ENCODE assay signal across 21 mouse cellular contexts in the genomic region with DNA sequence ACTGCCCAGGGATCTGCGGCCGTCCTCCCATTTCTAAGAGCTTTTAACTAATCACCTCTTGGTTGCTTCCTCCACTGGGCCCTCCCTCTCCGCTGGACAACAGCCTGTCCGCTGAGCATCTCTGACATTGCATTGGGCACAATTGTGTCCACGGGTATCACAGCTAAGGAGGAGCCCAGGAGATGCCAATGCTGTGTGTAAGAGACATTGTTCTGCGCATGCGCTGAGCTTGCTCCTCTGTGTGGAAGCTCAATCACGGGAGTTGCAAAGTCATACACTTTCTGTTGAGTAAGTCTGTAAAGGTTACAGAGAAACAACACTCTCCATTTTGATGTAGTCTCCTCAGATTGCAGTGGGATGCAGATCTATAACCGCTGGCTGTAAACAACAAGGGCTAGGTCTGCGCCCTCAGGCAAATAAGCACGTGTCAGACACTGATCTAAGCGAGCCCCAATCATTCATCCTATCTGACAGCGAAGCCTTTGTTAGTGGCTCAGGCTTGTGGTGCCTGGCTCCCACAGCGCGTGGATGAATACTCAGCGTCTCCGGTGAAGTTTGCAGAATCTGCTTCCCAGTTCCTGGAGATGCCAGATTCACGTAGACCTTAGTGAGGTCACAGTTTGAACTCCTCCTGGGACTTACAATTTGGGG. TPM values are rescaled to one million over a fixed set of nuclear protein-coding genes. Genes with fewer than 3 reads are reported as not detected.
DNase-seq lines count a peak whose midpoint lies in the region; ATAC-seq and TF ChIP-seq lines count a peak whose summit lies in the region.
"Had no signal": no experiment of that assay in that cellular context is flagged by ENCODE, and none has a peak within 500 bp of the region (broad histone marks: within the 10 kb centered on the region; RNA-seq: fewer than 3 reads in every experiment).

No protein-coding gene starts in this region.

- no peak overlapping the region for H3K4me2 ChIP-seq in liver, embryonic 11.5 days
- H3K4me2 ChIP-seq: forebrain, embryonic 15.5 days; liver, embryonic 12.5 days; lung, embryonic 14.5 days; midbrain, embryonic 12.5 days had no signal

- no peak overlapping the region for H3K4me3 ChIP-seq in left cerebral cortex, adult 2 months
- H3K4me3 ChIP-seq in liver, embryonic 11.5 days (ENCODE audit: low read depth, low read length) = no peak overlapping the region
- H3K4me3 ChIP-seq: forebrain, embryonic 15.5 days; limb, embryonic 10.5 days; liver, embryonic 12.5 days; midbrain, embryonic 12.5 days had no signal

- ATAC-seq in liver, embryonic 11.5 days (replicated peaks; ENCODE audit: low FRiP score) = no peak
- ATAC-seq: forebrain, embryonic 15.5 days; liver, embryonic 12.5 days had no signal

- no peaks in the 10 kb centered on the region for H3K9me3 ChIP-seq in liver, embryonic 11.5 days (ENCODE audit: control insufficient read depth, low read length)
- H3K9me3 ChIP-seq: forebrain, embryonic 15.5 days; limb, embryonic 10.5 days; liver, embryonic 12.5 days; midbrain, embryonic 12.5 days had no signal

- no peaks in the 10 kb centered on the region for H3K36me3 ChIP-seq in liver, embryonic 11.5 days (ENCODE audit: control insufficient read depth, insufficient read depth, low read length)
- H3K36me3 ChIP-seq: forebrain, embryonic 15.5 days; limb, embryonic 10.5 days; liver, embryonic 12.5 days; midbrain, embryonic 12.5 days had no signal

- intact Hi-C loops in left cerebral cortex, adult 2 months (cut with DNase I) = no loop called here
- intact Hi-C loops in left cerebral cortex, postnatal 14 days (cut with DNase I) = loop anchor here (10.0 kb wide), 1 partner anchor 155 kb away; no protein-coding TSS in a partner anchor

- H3K9ac ChIP-seq in liver, embryonic 11.5 days (ENCODE audit: low read depth, low read length) = no peak overlapping the region
- H3K9ac ChIP-seq: forebrain, embryonic 15.5 days; liver, embryonic 12.5 days; lung, embryonic 14.5 days; midbrain, embryonic 12.5 days had no signal

- H3K4me1 ChIP-seq in liver, embryonic 11.5 days (replicated peaks; ENCODE audit: control insufficient read depth, insufficient read depth, low read length) = no peaks in the 10 kb centered on the region
- H3K4me1 ChIP-seq: forebrain, embryonic 15.5 days; limb, embryonic 10.5 days; liver, embryonic 12.5 days; midbrain, embryonic 12.5 days had no signal

- no peak for TF ChIP-seq CTCF in left cerebral cortex, adult 2 months (IDR thresholded peaks at IDR 0.05)

- H3K27me3 ChIP-seq in liver, embryonic 11.5 days (replicated peaks; ENCODE audit: control insufficient read depth, insufficient read depth, low read length) = no peaks in the 10 kb centered on the region
- H3K27me3 ChIP-seq: forebrain, embryonic 15.5 days; liver, embryonic 12.5 days; midbrain, embryonic 12.5 days had no signal

- H3K27ac ChIP-seq in left cerebral cortex, adult 2 months = peak overlapping the region; percentile 42
- no peak overlapping the region for H3K27ac ChIP-seq in liver, embryonic 11.5 days (ENCODE audit: low read depth, low read length)
- H3K27ac ChIP-seq: forebrain, embryonic 15.5 days; limb, embryonic 10.5 days; liver, embryonic 12.5 days; midbrain, embryonic 12.5 days had no signal

- 71% methylated on average over 18 of the region's 18 CpGs for WGBS in liver, embryonic 11.5 days

- peak; percentile 57 for DNase-seq in embryo, embryonic 10 days (ENCODE audit: low spot score)
- no peak for DNase-seq in embryo, embryonic 9.5 days (ENCODE audit: extremely low spot score)
- no peak for DNase-seq in left cerebral cortex, adult 2 months (ENCODE audit: extremely low spot score in 1 of 2, low spot score in 2 of 2)
- no peak for DNase-seq in left cerebral cortex, postnatal 14 days (ENCODE audit: low spot score in 2 of 2)
- peak; percentile 35 for DNase-seq in embryo, embryonic 11 days
- DNase-seq in retina, postnatal 1 day = peak; percentile 59
- no peak for DNase-seq in liver, embryonic 11.5 days (ENCODE audit: low spot score)
- DNase-seq in kidney, postnatal 36 days = no peak
- DNase-seq: adrenal gland, postnatal 10 days; cerebellum, adult 9-10 months; kidney, adult 18-20 months; kidney, postnatal 10 days; lung, embryonic 14.5 days; lung, postnatal 4 days; right cerebral cortex, postnatal 14 days had no signal

RNA-seq across cellular contexts. Expression of a gene that starts 11.7 kb away (rescaled TPM):
- total RNA-seq in left cerebral cortex, adult 2 months (2021) = 10 to 100 TPM; 86.7 to 94.7 TPM
- total RNA-seq in left cerebral cortex, postnatal 14 days (2021) = 10 to 100 TPM; 71.7 to 75.8 TPM
- polyA plus RNA-seq in liver, embryonic 11.5 days (2014; fragmentation: Nextera tagmentation; extraction: Ambion mirVana) = 4.3 and 4.4 TPM in 2 replicates

RNA-seq across cellular contexts. Expression of a gene that starts 13.1 kb away (rescaled TPM):
- total RNA-seq in left cerebral cortex, adult 2 months (2021) = 10 to 100 TPM; 37.8 to 39.0 TPM
- total RNA-seq in left cerebral cortex, postnatal 14 days (2021) = 10 to 100 TPM; 34.8 to 35.5 TPM
- 0.31 and 0.38 TPM in 2 replicates for polyA plus RNA-seq in liver, embryonic 11.5 days (2014; fragmentation: Nextera tagmentation; extraction: Ambion mirVana)
- total RNA-seq: CH12.LX; granulocyte monocyte progenitor cell, adult 5-6 weeks had no signal

Comparison
In these comparisons a context has a peak if more than half of its experiments do, and no peak if none do; other contexts are left out.
1. DNase-seq: peak in embryo, embryonic 10 days (single experiment), embryo, embryonic 11 days (single experiment) and retina, postnatal 1 day (single experiment); none in embryo, embryonic 9.5 days (single experiment), left cerebral cortex, adult 2 months (0 of 2), left cerebral cortex, postnatal 14 days (0 of 2), liver, embryonic 11.5 days (single experiment) and kidney, postnatal 36 days (0 of 2).